Mouse (Mus musculus) kidney, adult 2 months (tissue): ENCODE measurements around the gene Aamp.

Experiments
- CTCF ChIP-seq: fragments of 200-500 bp; conservative IDR thresholded peaks from 2 replicates; pipeline ENCODE4 v1.5.1; 2011; ENCODE audit warnings: low read depth, mild to moderate bottlenecking, control low read depth, low read length, moderate library complexity, mixed read lengths; ENCODE audit not compliant: insufficient read depth, insufficient read length
- POLR2A ChIP-seq: fragments of 200-500 bp; IDR thresholded peaks from one replicate; pipeline ENCODE4 v1.6.1; 2011; ENCODE audit warnings: low read depth, low read length, control low read depth

DNA sequence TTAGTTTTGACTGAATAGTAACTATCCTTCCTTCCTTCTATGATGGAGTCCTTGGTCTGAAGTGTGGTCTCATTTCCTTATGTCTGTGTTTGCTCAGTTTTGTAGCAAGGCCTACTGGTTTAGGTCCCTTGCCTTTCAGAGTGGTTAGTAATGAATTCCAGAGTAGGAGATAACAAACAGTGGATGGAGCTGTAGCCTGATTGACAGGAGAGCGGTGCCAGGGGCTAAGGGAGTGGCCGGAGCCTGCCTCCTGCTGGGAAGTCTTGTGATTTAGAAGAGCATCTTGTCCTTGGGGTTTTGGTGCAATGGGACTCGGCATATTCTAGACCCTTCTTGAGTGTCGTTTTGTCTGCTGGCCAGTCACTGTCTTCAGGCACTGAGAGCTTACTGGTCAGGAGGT lies 27.8 kb downstream of the Aamp start:
- TF ChIP-seq POLR2A (no peak), CTCF (no peak)
